Mouse (Mus musculus) retina, postnatal 1 day (tissue): ENCODE measurements around the gene Fbxl4.
"Not testable (repeated sequence)": the region's sequence is repeated elsewhere in the genome, so short reads cannot be mapped to it uniquely, and the experiment has no call there.

Source experiments
- DNase-seq: peaks from one replicate; pipeline ENCODE4 v3.0.0-alpha.2; 2012

Fbxl4 gene

DNA sequence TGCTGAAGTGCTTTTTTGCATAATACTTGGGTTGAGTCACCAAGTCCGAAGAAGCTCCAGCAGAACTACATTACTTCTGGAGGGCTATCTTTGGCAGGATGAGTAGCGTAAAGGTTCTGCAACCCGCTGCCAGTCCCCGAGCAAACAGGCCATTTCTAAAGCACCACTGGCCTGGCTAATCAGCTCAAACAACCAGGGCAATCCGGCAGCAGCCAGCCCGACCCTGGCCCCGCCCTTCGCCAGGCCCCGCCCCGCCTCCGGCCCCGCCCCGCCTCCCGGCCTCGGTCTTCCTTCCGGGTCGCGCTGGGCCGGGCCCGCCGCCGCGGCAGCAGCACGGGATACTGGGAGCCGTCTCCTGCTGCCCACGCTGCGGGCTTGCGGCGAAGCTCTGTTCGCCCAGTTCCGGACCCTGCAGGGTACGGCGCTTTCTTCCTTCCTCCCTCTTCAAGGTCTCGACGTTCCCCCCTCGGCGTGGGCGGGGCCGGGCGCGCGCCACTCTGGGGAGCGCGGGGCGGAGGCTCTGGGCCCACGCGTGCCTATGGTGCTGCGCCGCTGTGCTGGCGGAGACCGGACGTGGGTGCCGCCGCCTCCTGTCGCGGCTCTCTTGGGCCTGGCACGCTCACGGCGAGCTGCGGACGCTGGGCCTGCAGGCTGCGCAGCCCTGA is at the start of gene Fbxl4:
TSS of gene Fbxl4 (plus strand) at position 278 of the 665 bp plus-strand sequence.
- peak; percentile 91 for DNase-seq

- no peak for DNase-seq
Measured at GRCm38 (mm10) chr4:22314564-22314963, 42.8 kb upstream of the Fbxl4 start.

DNA sequence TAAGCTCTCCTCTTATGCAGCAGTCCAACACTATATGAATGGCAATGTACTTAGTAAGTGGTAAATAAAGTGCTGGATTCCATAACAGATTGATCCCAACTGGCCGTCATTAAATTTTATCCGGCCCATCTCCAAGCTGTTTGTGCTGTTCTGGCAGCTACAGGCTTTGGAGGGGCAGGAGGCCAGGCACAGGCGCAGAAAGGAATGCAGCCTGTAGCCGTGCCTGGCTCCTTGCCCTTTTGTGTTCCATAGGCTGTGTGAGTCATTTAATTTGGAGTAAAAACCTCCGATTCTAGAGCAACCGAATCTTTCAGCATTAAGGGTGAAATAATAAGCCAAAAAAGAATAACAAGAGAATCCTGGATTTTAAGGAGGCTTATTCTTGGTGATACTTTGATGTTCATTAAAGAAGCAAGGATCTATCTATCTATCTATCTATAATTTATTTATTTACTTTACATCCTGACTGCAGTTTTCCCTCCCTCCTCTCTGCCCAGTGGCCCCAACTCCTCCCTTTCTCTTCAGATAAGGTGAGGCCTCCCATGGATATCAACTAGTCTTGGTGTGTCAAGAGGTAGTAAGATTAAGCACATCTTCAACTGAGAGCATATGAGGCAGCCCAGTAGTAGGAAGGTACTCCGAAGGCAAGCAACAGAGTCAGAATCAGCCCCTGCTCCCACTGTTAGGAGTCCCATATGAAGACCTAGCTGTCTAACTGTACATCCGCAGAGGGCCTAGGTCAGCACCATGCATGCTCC is 14.3 kb upstream of the Fbxl4 start:
- no peak for DNase-seq

GRCm38 (mm10) chr4:22349086-22349485 is 8.3 kb upstream of the Fbxl4 start:
- DNase-seq, result not testable (repeated sequence)

- DNase-seq, result no peak
Measured at GRCm38 (mm10) chr4:22357931-22358300, 573 bp downstream of the Fbxl4 start.

GRCm38 (mm10) chr4:22358487-22358886 is 1.1 kb downstream of the Fbxl4 start:
- DNase-seq, result peak; percentile 29

GRCm38 (mm10) chr4:22367368-22367767 is 10.0 kb downstream of the Fbxl4 start:
- peak; percentile 19 for DNase-seq

DNA sequence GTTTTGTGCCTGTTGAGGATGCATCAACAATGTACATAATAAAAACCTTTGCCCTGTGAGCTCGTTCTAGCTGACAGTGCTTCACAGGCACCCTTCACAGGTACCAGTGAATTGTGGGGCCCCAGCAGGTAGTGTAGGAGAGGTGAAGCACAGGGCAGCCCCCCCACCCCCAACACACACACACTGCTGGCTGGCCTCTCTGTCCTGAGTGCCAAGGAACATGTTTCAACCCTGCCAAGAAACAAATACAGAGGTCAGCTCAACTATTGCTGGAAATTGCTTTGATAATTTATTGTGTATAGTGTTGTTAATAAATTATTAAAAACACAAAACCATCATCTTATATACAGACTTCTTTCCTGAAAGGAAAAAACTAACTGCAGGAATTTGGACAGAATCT is 21.2 kb downstream of the Fbxl4 start:
- no peak for DNase-seq

- no peak for DNase-seq
Measured at GRCm38 (mm10) chr4:22380646-22381045, 23.3 kb downstream of the Fbxl4 start.

- no peak for DNase-seq
Measured at GRCm38 (mm10) chr4:22383528-22384265, 26.4 kb downstream of the Fbxl4 start.

GRCm38 (mm10) chr4:22390045-22390444 is 32.7 kb downstream of the Fbxl4 start:
- peak; percentile 52 for DNase-seq

DNA sequence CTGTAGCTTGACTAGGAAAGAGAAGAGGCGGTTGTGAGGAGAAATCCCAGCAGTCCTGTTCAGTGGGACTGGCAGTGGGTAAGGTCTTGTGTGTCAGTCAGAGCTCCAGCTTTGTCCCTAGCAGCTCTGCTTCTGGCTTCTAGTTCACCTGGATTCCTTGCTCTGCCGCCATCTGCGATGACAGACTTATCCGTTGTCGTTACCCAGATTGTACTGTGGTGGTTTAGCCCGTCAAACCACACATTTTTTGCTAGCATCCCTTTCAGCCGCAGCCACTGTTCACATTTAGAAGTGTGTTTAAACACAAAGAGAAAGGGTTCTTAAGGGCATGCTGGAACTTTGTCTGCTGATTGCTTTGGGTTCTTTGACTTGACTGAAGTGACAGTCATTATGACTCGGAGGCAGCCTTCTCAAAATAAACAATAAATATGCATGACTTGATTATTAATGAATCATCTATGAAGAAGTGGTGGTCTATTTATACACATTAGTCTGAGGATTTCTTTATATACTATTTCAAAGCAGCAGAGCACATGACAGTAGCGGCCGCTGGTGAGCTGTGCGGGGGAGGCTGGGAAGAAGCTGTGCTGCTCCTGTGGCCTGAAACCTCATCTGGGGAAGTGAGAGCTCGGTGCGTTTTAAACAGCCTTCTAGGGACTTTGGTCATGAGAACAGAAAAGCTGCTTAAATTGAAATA is 35.6 kb downstream of the Fbxl4 start:
- DNase-seq, result no peak

GRCm38 (mm10) chr4:22395404-22395803 is 38.1 kb downstream of the Fbxl4 start:
- DNase-seq, result no peak

DNA sequence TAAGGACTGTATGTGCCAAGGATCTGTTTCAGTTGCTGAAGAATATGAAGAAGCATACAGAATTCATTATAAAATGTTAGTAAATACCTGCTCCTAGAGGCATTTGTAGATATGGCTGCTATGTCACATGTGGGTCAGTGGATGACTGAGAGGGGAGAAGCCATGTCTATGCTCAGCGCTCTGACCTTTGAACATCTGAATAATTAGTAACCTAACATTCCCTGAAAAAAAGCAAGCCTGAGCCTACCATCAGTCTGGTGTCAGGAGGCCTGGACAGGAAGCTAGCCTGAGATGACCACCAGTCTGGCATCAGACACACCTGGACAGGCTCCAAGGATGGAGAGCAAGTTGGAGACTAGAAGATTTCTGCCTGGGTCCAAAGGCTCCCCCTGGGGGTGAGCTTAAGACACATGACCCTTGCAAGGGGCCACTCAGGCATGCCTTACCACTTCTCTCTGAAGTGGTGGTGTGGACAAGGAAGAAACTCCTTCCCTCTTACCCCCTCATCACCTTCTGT is 39.2 kb downstream of the Fbxl4 start:
- DNase-seq, result no peak

DNA sequence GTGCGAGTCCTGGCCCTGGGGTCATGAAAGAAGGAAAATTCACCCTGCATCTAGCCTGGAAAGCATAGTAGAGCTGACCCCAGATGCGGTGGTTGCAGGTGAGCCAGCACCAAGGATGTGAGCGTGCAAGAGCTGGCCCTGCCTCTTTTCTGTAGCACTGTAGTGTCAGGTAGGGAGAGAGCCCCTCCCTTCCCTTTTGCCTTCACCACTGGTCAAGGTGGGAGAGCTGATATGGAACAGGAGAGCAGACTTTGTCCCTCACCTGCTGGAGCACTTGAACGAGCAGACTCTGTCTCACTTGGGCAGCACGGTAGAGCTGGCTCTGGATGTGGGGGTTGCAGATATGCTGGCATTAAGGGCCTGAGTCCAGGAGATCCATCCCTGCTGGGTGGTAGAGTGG is 39.7 kb downstream of the Fbxl4 start:
- no peak for DNase-seq

- no peak for DNase-seq
Measured at GRCm38 (mm10) chr4:22402032-22402431, 44.7 kb downstream of the Fbxl4 start.

GRCm38 (mm10) chr4:22402930-22403329 is 45.6 kb downstream of the Fbxl4 start:
- no peak for DNase-seq

- DNase-seq, result no peak
Measured at GRCm38 (mm10) chr4:22420627-22421026, 63.3 kb downstream of the Fbxl4 start.

- DNase-seq, result no peak
Measured at GRCm38 (mm10) chr4:22422400-22422799, 65.1 kb downstream of the Fbxl4 start.

GRCm38 (mm10) chr4:22428150-22428549 is 70.8 kb downstream of the Fbxl4 start:
- no peak for DNase-seq

DNA sequence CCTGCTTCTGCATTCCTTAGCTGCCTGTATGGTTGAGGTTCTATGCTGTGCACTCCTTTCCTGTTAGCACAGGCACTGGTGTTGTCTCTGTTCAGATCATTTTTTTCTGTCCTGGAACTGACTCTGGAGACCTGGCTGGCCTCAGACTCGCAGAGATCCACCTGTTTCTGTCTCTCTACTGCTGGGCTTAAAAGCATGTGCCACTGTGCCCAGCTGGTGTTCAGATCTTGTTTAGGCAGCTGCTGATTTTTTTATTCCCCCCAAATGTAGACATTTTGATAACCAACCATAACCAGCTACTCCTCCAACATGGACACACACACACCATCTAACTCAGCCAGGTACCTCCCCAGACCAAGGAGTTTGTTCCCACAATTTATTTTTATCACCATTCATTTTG is 112.2 kb downstream of the Fbxl4 start:
- DNase-seq, result no peak

DNA sequence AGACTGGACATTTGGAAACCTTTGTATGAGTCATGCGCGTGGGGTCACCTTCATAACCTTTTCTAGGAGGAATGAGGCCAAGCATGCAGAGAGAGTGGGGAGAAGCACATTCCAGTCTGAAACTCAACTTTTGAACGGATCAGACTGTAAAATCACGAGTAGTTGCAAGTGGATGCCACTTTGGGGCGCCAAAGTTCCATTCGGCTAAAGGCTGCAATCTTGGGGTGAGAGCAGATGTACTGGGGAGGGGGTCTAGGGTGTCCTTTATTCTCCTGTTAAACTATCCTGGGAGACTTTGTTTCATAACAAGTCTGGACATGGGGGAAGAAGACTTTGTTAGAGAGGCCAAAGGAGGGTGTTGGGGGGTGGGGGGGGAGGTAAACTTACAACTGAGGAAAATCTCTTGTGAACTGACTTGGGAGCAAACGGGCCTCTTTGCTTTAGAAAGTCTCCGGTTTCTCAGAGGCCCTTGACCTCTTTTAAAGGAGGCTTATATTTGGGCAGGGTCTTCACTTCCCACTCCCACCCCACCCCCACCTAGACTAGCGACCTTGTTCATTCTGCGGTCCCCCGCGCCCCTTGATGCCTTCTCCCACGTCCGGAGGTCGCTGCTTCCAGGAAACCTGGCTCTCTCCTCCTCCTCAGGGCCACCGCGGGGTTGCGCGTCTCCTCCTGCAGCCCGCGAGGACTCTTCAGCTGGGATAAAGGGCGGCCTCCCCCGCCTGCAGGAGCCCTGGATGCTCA is 119.8 kb downstream of the Fbxl4 start:
- peak; percentile 88 for DNase-seq
